Mouse (Mus musculus) bone marrow macrophage, adult 2 months (primary cell): Measurements from ENCODE around the gene Gm15448.
"Not testable (repeated sequence)": the region's sequence is repeated elsewhere in the genome, so short reads cannot be mapped to it uniquely, and the experiment has no call there.

Source experiments
- CTCF ChIP-seq: IDR thresholded peaks from 2 replicates; pipeline ENCODE4 v1.5.1; 2012; ENCODE audit warnings: low read depth, mild to moderate bottlenecking, low read length, moderate library complexity
- POLR2A ChIP-seq: IDR thresholded peaks from 2 replicates; pipeline ENCODE4 v1.6.1; 2012; ENCODE audit warnings: mild to moderate bottlenecking, low read depth, low read length, borderline replicate concordance

- not testable (repeated sequence) for TF ChIP-seq CTCF, POLR2A
These were observed 29.2 kb downstream of the Gm15448 start for GRCm38 (mm10) chr7:3796286-3796685.
